Mouse (Mus musculus): ENCODE measurements around the gene Cx3cl1.
A peak's percentile ranks its signal among the peaks of the same experiment; 100 is the strongest.

Cx3cl1 gene

DNA sequence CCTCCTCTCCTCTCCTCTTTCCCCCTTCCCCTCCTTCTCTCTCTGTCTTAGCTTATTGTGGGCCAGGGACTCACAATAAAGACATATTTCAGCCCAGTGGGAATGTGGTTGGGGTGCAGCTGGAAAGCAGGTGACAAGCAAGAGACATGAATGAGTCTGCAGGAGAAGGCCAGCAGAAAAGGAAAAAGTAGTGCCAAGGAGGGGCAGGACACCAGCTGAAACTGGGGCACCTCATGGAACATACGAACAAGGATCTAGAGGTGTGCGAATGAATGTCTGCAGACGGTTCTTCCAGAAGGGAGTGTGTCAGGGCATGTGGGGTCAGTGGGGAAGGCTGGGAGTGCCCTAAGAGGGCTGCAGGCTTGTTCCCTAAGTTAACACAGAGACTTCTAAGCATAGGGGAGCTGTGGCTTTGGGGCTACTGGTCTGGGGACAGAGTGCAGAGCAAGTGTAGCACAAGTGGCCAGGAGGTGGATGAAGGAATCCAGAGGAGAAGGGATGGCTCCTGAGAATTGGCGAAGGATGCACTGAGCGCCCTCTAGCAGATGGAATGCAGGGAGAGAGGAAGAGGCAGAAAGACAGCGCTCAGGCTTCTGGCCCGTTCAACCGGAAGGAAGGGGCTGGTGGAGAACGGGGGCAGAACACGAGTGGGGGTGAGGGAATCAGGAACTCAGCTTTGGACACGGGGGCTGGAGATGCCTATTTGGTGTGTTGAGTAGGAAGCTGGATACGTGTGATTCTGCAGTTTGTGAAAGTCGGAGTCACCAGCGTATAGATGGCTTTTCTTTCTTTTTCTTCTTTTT lies 29.7 kb downstream of the Cx3cl1 start:
- no peak for DNase-seq (ENCODE audit: low spot score)

DNA sequence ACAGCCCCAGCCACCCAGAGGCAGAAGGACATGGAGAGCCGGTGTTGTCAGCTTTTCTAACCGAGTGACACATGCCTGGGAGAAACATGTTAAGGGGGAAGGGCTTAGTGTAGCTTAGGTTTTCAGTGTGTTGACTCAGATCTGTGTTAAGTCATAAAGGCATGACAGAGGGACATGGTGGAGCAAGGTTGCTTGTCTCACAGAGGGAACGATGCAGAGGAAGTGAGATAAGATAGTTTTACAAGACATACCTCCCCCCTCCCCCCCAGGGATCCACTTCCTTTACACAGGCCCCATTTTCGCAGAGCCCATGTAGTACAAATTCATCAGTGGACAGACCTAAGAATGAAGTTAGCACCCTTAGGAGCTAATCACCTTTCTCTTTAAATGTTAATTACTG lies 30.6 kb downstream of the Cx3cl1 start:
- no peak for DNase-seq (ENCODE audit: low spot score)

DNA sequence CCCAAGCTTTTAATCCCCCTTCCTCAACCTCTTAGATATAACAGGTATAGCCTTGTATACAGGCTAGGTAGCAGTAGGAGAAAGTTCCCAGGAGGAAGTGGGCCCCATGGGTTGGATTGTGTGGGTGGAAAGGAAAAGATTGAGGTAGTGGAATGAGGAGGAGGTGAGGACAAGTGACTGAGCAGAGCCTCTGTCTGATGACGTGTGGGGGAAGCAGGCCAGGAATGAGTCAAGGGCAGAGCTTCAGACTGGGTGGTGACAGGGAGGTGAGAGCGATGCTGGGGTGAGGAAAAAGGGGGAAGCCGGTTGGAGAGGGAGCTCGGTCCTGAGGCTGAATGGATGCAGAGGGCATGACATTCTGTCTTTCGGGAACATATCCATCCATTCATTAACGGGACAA lies 31.7 kb downstream of the Cx3cl1 start:
- no peak for DNase-seq (ENCODE audit: low spot score)

DNA sequence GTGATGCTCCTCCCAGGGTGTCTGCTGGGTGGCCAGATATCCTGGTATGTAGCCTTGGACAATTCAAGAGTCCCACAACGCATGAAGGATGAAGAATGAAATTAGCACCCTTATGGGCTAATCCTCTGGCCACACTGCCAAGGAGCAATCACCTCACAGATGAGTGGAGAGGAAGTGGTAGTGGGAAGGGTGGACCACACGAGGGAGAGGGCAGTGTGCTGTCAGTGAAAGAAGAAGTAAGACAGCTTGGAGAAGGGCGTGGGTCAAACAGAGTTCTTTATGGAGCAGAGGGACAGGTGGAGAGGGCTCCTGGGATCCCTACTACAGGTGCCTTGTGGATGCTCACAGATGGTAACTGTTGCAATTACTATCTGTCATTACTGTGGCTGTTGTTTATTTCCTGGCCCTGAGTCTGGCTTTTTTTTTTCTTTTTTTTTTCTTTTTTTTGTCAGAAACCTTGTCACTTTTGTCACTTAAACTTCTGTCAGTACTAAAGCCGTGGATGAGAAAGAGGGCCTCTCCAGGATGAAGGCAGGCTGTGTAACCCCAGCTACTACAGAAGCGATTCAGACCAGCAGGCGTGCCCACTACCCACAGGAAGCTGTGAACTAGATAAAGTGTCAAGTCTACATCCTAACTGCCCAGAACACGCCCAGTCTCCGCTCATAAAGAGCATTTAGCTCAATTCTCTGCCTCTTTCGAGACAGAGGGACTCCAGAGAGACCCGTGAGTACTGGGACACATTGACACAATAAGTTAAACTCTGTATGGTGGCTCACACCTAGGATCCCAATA lies 32.9 kb downstream of the Cx3cl1 start:
- DNase-seq (ENCODE audit: low spot score), result no peak

DNA sequence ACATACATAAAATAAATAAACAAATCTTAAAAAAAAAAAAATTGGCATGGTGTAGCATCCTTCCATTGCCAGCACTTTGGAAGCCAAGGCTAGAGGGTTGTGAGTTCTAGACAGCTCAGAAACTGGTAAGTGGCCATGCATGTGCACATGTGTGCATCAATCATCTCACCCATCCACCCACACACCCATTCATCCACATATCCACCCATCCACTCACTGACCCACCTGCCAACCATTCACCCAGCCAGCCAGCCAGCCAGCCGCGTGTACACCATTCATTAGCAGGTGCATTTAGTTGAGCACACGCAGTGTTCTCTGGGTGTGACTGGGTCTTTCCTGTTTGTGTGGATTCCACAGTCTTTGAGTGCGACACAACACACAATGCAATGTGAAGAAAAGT lies 34.0 kb downstream of the Cx3cl1 start:
- no peak for DNase-seq (ENCODE audit: low spot score)

DNA sequence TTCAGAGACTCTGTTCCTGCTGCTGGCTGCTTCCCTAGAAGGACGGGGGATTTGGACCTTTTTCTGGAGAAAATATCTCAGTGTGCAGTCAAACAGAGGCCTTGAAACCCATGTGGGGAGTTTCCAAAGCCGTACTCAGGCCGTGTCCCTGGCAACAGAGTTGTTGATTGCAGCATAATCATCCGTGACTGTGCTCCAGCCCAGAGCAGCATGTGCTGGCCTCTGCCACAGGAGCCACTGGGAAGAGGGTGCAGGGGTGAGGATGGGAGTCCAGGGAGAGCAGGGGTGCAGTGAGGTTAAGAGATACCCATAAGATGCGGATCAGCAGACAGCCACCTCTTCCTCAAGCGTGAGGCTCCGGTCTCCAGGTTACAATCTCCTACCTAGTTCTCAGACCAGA lies 35.7 kb downstream of the Cx3cl1 start:
- DNase-seq (ENCODE audit: low spot score), result no peak

DNA sequence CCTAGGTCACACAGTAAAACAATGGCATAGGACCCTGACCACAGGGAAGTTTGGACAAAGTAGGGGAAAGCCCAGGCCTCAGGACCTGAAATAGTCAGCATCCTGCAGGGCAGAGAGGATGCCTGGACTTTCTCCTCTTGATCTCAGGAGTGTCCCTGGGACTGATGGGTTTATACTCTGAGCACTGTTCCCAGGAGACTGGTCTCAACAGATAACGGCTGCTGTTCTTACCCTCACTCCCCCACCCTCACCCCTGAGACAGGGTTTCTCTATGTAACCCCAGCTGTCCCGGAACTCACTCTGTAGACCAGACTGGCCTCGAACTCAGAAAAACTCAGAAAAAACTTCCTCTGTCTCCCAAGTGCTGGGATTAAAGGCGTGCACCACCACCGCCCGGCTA lies 36.6 kb downstream of the Cx3cl1 start:
- DNase-seq (ENCODE audit: low spot score), result no peak

DNA sequence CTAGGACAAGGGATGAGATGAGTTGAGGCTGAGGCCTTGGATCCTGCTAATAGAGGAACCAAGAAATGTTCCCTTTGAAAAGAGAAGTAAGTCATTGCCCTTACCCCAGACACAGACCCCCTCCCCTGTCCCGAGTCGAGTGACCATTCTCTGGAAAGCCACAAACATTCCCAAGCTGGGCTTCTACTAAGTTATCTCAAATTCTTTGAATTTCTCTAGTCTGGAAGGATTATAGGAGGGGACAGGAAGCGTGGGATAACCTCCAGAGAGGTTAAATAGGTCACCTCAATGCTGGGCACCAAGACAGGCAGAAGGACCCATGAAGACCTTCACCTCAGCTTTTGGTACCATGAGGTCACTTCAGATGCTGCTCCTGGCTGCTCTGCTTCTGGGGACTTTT lies 38.3 kb downstream of the Cx3cl1 start, which contains the start of gene Ccl17:
TSS of gene Ccl17 (plus strand) at position 301 of the 400 bp plus-strand sequence.
- DNase-seq (ENCODE audit: low spot score), result no peak

DNA sequence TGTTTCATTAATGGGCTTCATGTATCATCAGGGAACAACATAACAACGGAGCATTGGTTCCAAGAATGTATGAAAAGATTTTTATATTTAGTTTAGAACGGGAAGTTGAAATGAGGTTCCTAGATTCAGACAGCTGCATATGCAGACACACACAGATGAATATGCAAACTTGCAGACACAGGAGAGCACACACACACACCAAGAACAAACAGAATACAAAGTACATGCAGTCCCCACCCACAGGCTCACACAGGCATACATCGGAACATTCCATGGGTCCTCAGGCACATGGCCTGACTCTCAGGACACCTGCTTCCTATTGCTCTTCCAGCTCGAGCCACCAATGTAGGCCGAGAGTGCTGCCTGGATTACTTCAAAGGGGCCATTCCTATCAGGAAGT lies 39.0 kb downstream of the Cx3cl1 start:
- no peak for DNase-seq (ENCODE audit: low spot score)

DNA sequence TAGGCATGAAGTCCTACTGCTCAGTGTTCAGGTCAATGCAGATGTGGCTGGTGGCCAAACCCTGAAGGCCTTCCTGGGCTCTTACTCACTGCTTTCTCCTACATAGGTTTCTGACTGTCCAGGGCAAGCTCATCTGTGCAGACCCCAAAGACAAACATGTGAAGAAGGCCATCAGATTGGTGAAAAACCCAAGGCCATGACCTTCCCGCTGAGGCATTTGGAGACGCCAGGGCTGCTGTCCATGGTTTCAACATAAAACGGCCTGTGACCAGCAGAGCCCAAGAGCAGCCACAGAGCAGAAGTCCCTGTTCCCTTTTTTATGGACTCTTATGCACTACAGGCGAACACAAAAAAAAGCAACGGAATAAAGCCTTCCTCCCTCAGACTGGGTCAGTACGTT lies 39.8 kb downstream of the Cx3cl1 start:
- no peak for DNase-seq (ENCODE audit: low spot score)

DNA sequence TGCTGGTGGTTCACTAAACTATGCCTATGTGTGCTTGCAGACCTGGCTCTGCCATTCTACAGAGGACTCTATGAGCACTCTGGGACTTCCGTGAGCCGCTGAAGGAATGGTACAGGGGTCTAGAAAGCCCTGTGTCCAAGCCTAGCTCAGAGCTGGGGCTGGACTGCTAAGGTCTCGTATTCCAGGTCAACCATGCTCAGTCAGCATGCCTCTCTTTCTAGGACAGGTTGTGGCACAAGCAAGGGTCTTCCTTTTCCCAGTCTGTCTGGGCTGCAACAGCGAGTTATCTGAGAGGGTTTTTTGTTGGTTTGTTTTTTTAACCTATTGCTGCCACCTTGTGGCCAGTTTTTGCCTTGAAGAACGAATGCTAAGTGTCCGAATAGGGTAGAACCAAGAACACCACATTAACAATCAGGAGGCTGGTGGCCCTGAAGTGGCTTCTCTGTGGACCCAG lies 40.9 kb downstream of the Cx3cl1 start:
- DNase-seq (ENCODE audit: low spot score), result peak; percentile 82

DNA sequence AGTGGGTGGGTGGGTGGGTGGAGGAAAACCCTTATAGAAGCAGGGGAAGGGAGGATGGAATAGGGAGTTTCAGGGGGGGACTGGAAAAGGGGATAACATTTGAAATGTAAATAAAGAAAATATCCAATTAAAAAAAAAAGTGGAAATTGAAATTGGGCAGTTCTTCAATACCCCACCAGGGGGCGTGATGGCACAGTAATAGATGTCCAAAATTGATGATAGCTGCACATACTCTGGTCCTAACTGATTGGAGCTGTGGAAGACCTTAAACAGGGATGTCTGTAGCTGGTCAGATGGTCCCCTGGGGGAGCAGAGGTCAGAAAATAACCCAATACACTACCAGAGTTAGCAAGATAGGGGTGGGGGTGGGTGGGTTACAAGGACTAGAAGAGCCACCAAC lies 42.7 kb downstream of the Cx3cl1 start:
- DNase-seq (ENCODE audit: low spot score), result no peak

DNA sequence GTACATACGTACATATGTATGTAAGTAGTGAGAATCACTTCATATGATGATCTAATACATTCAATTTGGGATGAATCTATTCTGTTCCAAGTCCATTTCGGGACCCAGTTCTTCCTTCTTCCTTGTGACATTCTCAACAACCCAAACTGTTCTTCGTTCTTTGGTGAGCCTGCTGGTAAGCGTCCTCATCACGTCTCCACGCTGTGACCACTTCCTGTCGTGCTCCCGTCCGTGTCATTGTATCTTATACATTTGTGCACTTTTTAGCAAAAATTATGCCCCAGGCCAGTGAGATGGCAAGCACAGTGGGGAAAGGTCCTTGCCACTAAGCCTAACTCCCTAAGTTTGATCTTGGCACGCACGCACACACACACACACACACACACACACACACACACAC lies 46.1 kb downstream of the Cx3cl1 start:
- no peak for DNase-seq (ENCODE audit: low spot score)

DNA sequence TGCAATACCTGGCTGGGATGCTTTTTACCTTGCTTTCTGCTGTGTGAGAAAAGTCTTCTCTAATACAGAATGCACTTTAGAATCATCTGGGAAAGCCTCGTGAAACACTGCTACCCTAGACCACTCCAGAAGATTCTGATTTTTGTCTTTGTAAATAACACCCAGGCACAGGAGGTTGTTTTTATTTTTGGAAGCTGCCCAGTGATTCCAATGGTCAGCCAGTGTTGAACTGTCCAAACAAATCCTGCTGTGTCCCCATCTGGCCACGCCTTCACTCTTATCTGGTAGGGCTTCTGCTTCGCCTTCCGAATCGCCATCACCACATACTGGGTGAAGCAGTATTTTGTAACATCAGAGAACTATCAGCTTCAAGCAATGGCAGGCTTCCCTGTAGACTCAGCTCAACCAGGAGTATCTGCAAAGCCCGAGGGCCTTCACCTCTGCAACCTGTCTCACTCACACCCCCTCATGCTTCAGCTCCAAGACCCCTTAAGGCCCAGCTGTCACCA lies 47.9 kb downstream of the Cx3cl1 start:
- DNase-seq (ENCODE audit: low spot score), result no peak

DNA sequence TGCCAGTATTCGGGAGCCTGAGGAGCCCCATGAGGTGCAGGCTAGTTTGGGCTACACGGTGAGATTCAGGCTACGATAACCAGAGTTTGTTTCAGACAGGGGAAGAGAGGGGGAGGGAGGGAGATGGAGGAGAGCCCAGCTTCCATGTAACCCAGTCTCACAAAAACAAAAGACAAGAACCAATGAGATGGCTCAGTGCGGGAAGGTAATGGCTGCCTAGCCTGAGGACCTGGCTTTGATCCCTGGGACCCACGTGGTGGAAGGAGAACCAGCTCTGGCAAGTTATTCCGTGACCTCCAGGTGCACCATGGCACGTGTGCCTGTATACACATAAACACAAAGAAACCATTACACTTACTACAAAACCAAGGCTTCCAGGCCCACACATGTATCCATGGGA lies 48.7 kb downstream of the Cx3cl1 start:
- DNase-seq (ENCODE audit: low spot score), result no peak

DNA sequence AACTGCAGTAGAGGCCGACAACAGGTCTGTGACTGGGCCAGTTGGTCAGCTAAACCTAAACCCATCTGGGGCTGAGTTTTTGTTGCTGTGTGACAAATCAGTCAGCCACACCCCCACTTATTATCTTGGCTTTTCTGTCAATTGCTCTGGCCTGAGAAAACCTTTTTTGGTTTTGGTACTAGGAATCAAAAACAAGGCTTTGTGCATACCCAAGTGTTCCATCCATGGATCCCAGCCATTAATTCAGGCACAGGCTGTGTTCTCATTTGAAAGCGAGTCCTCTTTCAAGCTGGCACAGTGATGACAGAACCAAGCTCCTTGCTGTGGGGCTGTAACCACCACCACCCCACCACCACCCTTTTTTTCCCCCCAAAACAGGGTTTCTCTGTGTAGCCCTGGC lies 49.6 kb downstream of the Cx3cl1 start:
- no peak for DNase-seq (ENCODE audit: low spot score)

DNA sequence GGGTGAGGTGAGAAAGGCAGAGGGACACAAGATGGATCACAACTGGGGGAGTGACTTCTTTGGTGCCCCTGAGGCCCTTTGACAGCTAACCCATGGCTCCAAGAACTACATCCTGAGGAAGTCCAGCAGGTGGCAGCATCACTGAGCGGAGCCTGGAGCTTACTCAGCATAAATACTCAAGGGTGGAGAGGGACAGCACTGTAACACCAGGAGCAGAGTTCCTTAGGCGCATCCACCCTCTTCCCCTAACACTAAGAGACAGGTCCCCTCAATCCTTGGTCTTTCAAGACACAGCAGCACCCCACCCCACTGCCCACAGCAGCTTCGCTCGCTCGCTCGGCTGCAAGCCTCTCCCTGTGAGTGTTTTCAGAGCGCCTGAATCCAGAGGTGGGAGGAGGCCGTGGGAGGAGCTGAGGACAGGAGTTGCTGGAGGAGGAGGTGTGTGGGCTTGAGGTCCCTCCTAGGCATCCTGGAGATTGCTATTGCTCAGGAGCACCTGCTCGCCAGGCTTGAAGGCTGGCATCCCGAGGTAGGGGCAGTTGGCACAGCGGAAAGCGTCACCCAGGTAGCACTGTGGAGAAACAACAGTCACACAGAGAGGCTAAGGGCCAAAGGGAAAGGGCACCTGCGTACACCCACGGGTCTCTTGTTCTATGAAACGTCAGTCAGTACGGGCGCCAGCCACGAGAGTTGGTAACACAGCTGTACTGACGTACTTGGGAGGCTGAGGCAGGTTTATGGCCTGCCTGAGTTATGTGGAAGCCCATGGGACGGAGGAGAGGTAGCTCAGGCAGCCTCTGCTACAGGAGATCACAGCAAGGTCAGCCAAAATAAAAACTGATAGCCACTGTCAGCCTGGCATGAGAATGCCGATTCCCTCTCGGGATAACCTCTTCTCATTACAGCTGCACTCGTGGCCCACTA lies 51.1 kb downstream of the Cx3cl1 start:
- peak; percentile 54 for DNase-seq (ENCODE audit: low spot score)

DNA sequence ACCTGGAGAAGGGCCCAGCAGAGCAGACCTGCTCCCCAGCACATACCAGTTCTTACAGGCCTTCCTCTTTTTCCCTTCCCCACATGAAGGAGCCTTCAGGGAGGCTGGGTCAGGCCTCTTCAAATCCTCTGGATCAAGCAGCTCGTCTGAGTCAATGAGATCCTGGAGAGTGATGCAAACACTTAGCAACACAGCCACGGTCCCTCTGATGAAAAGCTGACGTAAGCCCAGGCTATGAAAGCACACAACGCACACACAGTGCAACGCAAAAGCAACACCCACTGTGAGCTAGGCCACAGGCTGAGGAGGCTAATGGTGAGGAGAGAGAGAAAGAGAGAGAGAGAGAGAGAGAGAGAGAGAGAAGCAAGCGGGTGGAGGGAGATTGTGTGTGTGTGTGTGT lies 53.4 kb downstream of the Cx3cl1 start:
- DNase-seq (ENCODE audit: low spot score), result no peak

DNA sequence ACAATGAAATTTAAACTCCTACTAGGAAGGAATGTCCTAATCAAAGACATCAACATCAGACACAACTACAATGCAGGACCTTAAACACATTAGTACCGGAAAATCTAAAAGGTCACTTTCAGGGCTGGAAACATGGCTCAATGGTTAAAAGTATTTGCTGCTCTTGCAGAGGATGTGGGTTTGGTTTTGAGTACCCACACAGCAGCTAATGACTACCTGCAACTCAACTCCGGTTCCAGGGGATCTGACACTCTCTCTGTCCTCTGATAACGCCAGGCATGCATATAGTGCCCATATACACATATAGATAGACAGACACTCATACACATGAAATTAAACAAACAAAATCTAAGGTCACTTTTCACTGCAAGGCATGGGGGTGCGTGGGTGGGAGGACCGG lies 54.4 kb downstream of the Cx3cl1 start:
- DNase-seq (ENCODE audit: low spot score), result no peak

DNA sequence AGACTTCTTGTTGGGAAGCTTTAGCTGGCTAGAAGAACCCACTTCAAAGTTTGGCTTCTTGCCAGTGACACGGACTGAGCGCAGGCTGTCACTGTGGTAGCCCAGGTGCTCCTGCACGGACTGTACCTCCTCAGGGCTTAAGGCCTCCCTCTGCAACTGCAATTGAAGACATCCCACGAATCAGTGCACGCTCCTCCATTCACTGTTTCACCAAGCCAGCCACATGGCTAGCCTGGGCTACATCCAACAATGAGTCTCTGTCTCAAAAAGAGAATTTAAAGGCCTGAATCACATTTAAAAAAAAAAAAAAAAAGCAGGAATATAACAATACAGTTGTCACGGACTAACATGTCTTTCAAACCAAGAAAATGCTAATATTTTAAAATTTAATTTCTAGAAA lies 56.5 kb downstream of the Cx3cl1 start:
- DNase-seq (ENCODE audit: low spot score), result no peak
